Mouse (Mus musculus): ENCODE measurements at regions not wholly inside any gene's neighbourhood (a gene's known extent, or its start where the extent isn't known, plus 50 kb on each side); places are given as distances from the start of the nearest gene placed in this dataset.

GRCm38 (mm10) chr1:166924126-166924525 lies 77.1 kb upstream of the Fam78b start:
- no peak for TF ChIP-seq CTCF (IDR thresholded peaks at IDR 0.05; ENCODE audit: borderline replicate concordance, extremely low read depth, insufficient read depth, insufficient read length)
- no peak for TF ChIP-seq POLR2A (IDR thresholded peaks at IDR 0.05; ENCODE audit: borderline replicate concordance, extremely low read depth, insufficient read depth, insufficient read length, poor library complexity, severe bottlenecking)
